Mouse (Mus musculus): ENCODE results near the gene 1700029P11Rik. TPM values are rescaled to one million over a fixed set of nuclear protein-coding genes. Genes with fewer than 3 reads are reported as not detected.

1700029P11Rik gene
- polyA plus RNA-seq, 1 experiment from 2014 or later, result not detected

DNA sequence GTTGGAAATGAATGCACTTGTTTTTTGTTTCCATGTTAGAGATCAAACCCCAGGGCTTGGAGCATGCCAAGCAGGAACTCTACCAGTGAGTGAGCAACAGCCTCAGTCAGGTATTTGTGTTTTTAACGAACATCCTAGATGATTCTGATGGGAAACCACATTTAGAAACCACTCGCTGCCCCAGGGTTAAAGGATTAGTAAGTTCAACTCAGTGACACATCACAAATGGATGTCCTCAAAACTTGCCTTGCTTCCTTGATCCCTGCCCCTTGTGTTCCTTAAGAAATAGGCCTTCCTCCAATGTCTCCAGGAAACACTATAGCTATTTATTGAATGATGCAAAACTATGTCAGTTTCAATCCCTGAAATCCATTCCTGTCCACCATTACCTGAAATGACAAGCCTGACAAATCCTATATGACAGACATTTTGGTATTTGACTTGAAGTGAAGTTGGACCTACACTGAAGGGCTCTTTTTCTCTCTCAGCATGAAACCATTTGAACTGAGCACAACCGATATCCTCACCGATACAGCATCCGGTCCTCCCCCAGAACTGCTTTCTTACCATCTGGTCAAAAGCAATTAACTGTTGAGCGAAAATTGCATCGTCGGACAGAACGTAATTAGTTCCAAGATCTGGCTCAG, 34.5 kb downstream of the 1700029P11Rik start:
- Histone ChIP-seq H3K27ac (ENCODE audit: low read depth) (no peak overlapping the region), H3K27me3 (ENCODE audit: insufficient read depth, low read length) (no peaks in the 10 kb centered on the region), H3K4me1 (ENCODE audit: insufficient read depth) (peaks cover 13% of the 10 kb centered on the region; the same call in 1 of the 2 replicates), H3K9ac (peak overlapping the region; percentile 81), H3K4me2 (peak overlapping the region; percentile 91), H3K36me3 (ENCODE audit: insufficient read depth) (peaks cover 12% of the 10 kb centered on the region), H3K4me3 (ENCODE audit: low read depth, low read length) (peak overlapping the region; percentile 84), H3K9me3 (ENCODE audit: low read depth, low read length) (no peaks in the 10 kb centered on the region)
- WGBS, result 15% methylated on average over 9 of the region's 9 CpGs
- DNase-seq (no peak), ATAC-seq (ENCODE audit: insufficient read depth) (no peak)
- no peak for TF ChIP-seq CTCF (IDR thresholded peaks at IDR 0.05; ENCODE audit: low read depth)

DNA sequence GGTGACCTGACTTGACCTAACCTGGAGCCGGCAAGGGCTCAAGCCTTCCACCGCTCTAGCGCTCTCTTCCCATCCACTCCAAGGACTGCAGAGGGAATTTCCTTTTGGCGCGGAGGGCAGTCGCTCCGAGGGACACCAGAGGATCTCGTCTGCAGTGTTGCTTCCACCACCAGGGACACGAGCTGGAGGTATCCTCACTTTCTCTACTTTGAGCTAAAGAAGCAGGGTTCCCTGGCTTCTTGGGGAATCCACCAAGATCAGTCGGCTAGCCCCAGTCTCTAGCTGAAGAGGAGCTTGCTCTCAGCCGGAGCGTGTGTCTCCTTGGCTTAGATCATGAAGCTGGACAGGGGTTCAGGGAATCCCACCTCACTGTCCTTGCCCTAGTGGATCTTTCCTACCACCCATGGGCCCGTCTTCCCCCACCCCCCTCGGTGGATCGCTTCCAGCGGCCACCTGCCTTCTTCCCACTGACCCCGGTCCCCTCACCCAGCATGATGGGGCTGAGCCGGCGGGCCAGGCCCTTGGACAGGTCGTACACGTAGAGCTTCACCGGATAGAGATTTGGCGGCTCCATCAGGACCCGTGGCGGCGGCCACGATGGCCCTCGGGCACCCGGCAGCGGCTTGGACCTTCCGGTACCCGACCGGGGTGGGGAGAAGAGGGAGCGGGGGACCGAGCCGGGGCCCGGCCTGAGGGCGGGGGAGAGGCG, 35.2 kb downstream of the 1700029P11Rik start:
- under 1% methylated on average over 38 of the region's 39 CpGs for WGBS
- peak; percentile 33; the same call in 1 of the 2 replicates for TF ChIP-seq CTCF (IDR thresholded peaks at IDR 0.05; ENCODE audit: low read depth)
- ATAC-seq (ENCODE audit: insufficient read depth), result peak; percentile 72
- Histone ChIP-seq H3K9ac (peak overlapping the region; percentile 81), H3K27ac (ENCODE audit: low read depth) (peak overlapping the region; percentile 67), H3K9me3 (ENCODE audit: low read depth, low read length) (no peaks in the 10 kb centered on the region), H3K4me1 (ENCODE audit: insufficient read depth) (peaks cover 13% of the 10 kb centered on the region; the same call in 1 of the 2 replicates), H3K4me3 (ENCODE audit: low read depth, low read length) (peak overlapping the region; percentile 84), H3K36me3 (ENCODE audit: insufficient read depth) (peaks cover 15% of the 10 kb centered on the region), H3K4me2 (peak overlapping the region; percentile 91), H3K27me3 (ENCODE audit: insufficient read depth, low read length) (no peaks in the 10 kb centered on the region)
- peak; percentile 50 for DNase-seq

DNA sequence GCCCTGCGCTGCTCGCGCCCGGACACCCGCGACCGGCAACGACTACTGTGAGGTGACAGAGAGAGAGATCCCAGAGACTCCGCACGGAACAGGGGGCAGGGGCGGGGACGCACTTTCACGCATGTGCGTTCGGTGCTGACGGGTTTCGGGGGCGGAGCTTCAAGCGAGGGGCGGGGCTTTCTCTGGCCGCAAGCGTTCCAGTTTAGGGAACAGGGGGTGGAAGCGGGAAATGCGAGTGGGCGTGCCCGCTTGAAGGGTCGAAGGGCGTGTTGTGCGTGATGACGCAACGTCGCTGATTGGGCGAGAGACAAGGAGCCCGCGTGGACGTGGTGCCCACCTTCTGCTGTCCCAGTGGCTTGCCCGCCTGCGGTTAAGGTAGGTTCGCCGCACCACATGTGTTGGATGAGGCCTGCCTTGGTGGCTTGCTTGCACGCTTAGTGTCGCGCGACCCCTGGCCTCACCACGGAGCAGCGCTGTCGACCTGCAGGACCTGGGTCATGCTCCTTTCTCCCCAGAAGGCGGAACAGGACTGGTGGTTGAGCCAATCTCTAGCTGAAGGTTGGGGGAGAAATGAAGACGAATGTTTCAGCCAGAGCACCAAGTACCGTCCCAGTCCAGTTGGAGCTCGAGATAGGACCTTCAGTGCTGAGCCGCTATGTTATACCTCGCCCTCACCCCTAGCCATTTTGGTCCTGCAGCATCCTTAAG, 35.9 kb downstream of the 1700029P11Rik start:
- Histone ChIP-seq H3K4me2 (peak overlapping the region; percentile 91), H3K4me1 (ENCODE audit: insufficient read depth) (peaks cover 13% of the 10 kb centered on the region; the same call in 1 of the 2 replicates), H3K36me3 (ENCODE audit: insufficient read depth) (peaks cover 17% of the 10 kb centered on the region), H3K27me3 (ENCODE audit: insufficient read depth, low read length) (no peaks in the 10 kb centered on the region), H3K27ac (ENCODE audit: low read depth) (peak overlapping the region; percentile 76), H3K4me3 (ENCODE audit: low read depth, low read length) (peak overlapping the region; percentile 84), H3K9me3 (ENCODE audit: low read depth, low read length) (no peaks in the 10 kb centered on the region), H3K9ac (peak overlapping the region; percentile 81)
- peak; percentile 96 for ATAC-seq (ENCODE audit: insufficient read depth)
- peak; percentile 99 for DNase-seq
- WGBS, result under 1% methylated on average over 52 of the region's 53 CpGs
- peak; percentile 50 for TF ChIP-seq CTCF (IDR thresholded peaks at IDR 0.05; ENCODE audit: low read depth)

- Histone ChIP-seq H3K9me3 (ENCODE audit: low read depth, low read length) (no peaks in the 10 kb centered on the region), H3K9ac (peak overlapping the region; percentile 62), H3K27me3 (ENCODE audit: insufficient read depth, low read length) (no peaks in the 10 kb centered on the region), H3K36me3 (ENCODE audit: insufficient read depth) (peaks cover 21% of the 10 kb centered on the region), H3K4me3 (ENCODE audit: low read depth, low read length) (peak overlapping the region; percentile 84), H3K4me2 (peak overlapping the region; percentile 91), H3K27ac (ENCODE audit: low read depth) (peak overlapping the region; percentile 76), H3K4me1 (ENCODE audit: insufficient read depth) (peaks cover 13% of the 10 kb centered on the region; the same call in 1 of the 2 replicates)
- 15% methylated on average over 6 of the region's 6 CpGs for WGBS
- no peak for ATAC-seq (ENCODE audit: insufficient read depth)
- DNase-seq, result no peak
- TF ChIP-seq CTCF (IDR thresholded peaks at IDR 0.05; ENCODE audit: low read depth), result no peak
Observed at GRCm38 (mm10) chr15:82016830-82017229, 36.5 kb downstream of the 1700029P11Rik start.

- Histone ChIP-seq H3K36me3 (ENCODE audit: insufficient read depth) (peaks cover 27% of the 10 kb centered on the region), H3K27ac (ENCODE audit: low read depth) (no peak overlapping the region), H3K4me1 (ENCODE audit: insufficient read depth) (peaks cover 13% of the 10 kb centered on the region; the same call in 1 of the 2 replicates), H3K9me3 (ENCODE audit: low read depth, low read length) (no peaks in the 10 kb centered on the region), H3K9ac (no peak overlapping the region), H3K4me3 (ENCODE audit: low read depth, low read length) (no peak overlapping the region; the same call in 1 of the 2 replicates), H3K4me2 (peak overlapping the region; percentile 38; the same call in 1 of the 2 replicates), H3K27me3 (ENCODE audit: insufficient read depth, low read length) (no peaks in the 10 kb centered on the region)
- no peak for ATAC-seq (ENCODE audit: insufficient read depth)
- WGBS, result 64% methylated on average over 4 of the region's 4 CpGs
- no peak for DNase-seq
- TF ChIP-seq CTCF (IDR thresholded peaks at IDR 0.05; ENCODE audit: low read depth), result no peak
Observed at GRCm38 (mm10) chr15:82017461-82017860, 37.1 kb downstream of the 1700029P11Rik start.

DNA sequence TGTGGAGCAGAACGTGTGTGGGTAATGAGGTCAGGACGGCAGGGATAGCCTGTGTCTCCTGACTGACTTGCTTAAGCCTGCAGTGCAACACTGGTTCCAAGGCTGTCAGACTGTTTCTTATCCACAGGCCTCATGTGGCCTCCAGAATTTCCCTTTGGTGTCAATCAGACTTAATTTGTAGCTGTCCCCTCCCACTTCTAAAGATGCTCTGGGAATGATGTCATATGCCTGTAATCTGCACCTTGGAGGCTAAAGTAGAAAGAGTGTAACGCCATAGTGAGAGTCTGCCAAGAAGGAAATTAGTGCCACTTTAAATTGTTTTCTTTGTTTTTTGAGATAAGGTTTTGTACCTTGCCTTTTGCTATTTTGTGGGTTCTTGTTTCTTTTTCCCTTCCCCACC, 38.9 kb downstream of the 1700029P11Rik start:
- H3K4me1 ChIP-seq (ENCODE audit: insufficient read depth), result peaks cover 13% of the 10 kb centered on the region; the same call in 1 of the 2 replicates
- H3K4me2 ChIP-seq, result no peak overlapping the region
- WGBS, result 88% methylated on average over 3 of the region's 3 CpGs
- ATAC-seq (ENCODE audit: insufficient read depth), result no peak
- H3K9ac ChIP-seq, result no peak overlapping the region
- DNase-seq, result no peak
- H3K9me3 ChIP-seq (ENCODE audit: low read depth, low read length), result no peaks in the 10 kb centered on the region
- no peaks in the 10 kb centered on the region for H3K27me3 ChIP-seq (ENCODE audit: insufficient read depth, low read length)
- TF ChIP-seq CTCF (IDR thresholded peaks at IDR 0.05; ENCODE audit: low read depth), result no peak
- no peak overlapping the region for H3K4me3 ChIP-seq (ENCODE audit: low read depth, low read length)
- H3K36me3 ChIP-seq (ENCODE audit: insufficient read depth), result peaks cover 46% of the 10 kb centered on the region
- H3K27ac ChIP-seq (ENCODE audit: low read depth), result no peak overlapping the region
